Mouse (Mus musculus): ENCODE measurements around the gene Ptprn. TPM values are rescaled to one million over a fixed set of nuclear protein-coding genes. Genes with fewer than 3 reads are reported as not detected.
A peak's percentile ranks its signal among the peaks of the same experiment; 100 is the strongest.

Gene Ptprn
- total RNA-seq, 2 experiments from 2014 or later = 395 to 416 TPM

DNA sequence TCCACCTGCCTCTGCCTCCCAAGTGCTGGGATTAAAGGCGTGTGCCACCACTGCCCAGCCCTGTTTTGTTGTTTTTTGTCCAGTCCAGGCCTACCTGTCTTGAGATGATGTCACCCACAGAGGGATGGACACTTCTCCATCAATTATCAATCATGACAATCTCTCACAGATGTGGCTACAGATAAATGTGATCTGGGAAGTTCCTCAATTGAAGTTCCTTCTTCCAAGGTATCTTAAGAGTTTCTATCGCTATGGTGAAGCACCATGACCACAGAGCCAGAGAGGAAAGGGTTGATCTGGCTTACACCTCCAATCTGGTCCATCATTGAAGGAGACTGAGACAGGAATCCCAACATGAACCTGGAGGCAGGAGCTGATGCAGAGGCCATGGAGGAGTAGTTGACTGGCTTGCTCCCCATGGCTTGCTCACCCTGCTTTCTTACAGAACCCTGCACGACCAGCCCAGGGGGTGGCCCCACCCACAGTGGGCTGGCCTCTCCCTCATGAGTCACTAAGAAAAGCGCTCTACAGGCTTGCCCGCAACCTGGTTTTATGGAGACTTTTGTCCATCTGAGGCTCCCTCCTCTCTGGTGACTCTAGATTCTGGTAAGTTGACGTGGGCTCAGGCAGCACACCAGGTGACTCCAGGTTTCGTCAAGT, 33.8 kb downstream of the Ptprn start:
- H3K4me3 ChIP-seq = no peak overlapping the region
- no peak for DNase-seq (ENCODE audit: low spot score in 2 of 2)
- H3K27ac ChIP-seq = no peak overlapping the region
- no peak for TF ChIP-seq CTCF (conservative IDR thresholded peaks at IDR 0.05)

DNA sequence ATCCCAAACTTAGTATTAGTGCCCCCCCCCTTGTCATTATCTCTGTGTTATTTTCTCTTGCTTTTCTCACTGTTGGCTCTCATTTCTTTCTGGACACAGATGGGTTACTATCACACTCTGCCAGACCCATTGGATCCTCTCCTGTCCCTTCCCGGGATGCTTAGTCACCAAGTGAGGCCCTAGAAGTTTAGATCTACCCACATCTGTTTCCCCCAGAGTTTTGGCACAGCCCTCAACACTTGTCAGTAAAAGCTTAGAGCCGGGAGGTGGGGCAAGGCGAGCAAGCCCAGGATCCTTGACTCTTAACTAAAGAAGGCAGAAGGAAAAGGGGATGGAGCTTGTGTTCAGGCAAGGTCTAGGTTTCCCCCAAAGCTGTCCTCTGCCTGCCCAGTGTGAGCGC, 35.1 kb downstream of the Ptprn start:
- no peak overlapping the region for H3K4me3 ChIP-seq
- no peak for DNase-seq (ENCODE audit: low spot score in 2 of 2)
- no peak for TF ChIP-seq CTCF (conservative IDR thresholded peaks at IDR 0.05)
- H3K27ac ChIP-seq = no peak overlapping the region

DNA sequence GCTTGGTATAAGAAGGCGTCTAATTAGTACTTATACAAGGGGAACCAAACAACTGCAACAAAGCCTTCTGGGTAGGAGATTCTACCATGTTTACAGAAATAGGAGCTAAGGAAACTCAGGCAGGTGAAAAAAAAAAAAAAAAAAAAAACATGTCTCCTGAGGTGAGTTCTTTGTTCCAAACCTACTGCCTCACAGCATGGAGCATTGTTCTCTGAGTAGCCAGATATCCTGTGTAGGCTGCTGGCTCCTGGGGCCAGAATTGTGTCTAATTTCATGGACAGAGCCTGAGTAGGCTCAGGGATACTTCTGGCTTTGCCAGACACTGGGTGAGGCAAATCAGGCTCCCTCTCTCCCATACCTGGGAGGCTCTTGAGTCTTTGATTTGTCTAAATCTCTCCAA, 36.6 kb downstream of the Ptprn start:
- TF ChIP-seq CTCF (conservative IDR thresholded peaks at IDR 0.05) = no peak
- no peak for DNase-seq (ENCODE audit: low spot score in 2 of 2)
- Histone ChIP-seq H3K27ac (no peak overlapping the region), H3K4me3 (no peak overlapping the region)

GRCm38 (mm10) chr1:75226138-75226537, 38.2 kb downstream of the Ptprn start:
- Histone ChIP-seq H3K27ac (no peak overlapping the region), H3K4me3 (no peak overlapping the region)
- no peak for DNase-seq (ENCODE audit: low spot score in 2 of 2)
- no peak for TF ChIP-seq CTCF (conservative IDR thresholded peaks at IDR 0.05)

- no peak for DNase-seq (ENCODE audit: low spot score in 2 of 2)
- Histone ChIP-seq H3K4me3 (no peak overlapping the region), H3K27ac (no peak overlapping the region)
- no peak for TF ChIP-seq CTCF (conservative IDR thresholded peaks at IDR 0.05)
These were observed 38.8 kb downstream of the Ptprn start for GRCm38 (mm10) chr1:75225473-75225872.

GRCm38 (mm10) chr1:75223532-75223931, 40.8 kb downstream of the Ptprn start:
- H3K27ac ChIP-seq = no peak overlapping the region
- no peak for DNase-seq (ENCODE audit: low spot score in 2 of 2)
- no peak overlapping the region for H3K4me3 ChIP-seq
- TF ChIP-seq CTCF (conservative IDR thresholded peaks at IDR 0.05) = no peak

GRCm38 (mm10) chr1:75222926-75223325, 41.4 kb downstream of the Ptprn start:
- no peak overlapping the region for H3K4me3 ChIP-seq
- H3K27ac ChIP-seq = no peak overlapping the region
- no peak for TF ChIP-seq CTCF (conservative IDR thresholded peaks at IDR 0.05)
- no peak for DNase-seq (ENCODE audit: low spot score in 2 of 2)

- no peak for DNase-seq (ENCODE audit: low spot score in 2 of 2)
- H3K27ac ChIP-seq = no peak overlapping the region
- no peak for TF ChIP-seq CTCF (conservative IDR thresholded peaks at IDR 0.05)
- no peak overlapping the region for H3K4me3 ChIP-seq
These were observed 42.8 kb downstream of the Ptprn start for GRCm38 (mm10) chr1:75221538-75221937.

DNA sequence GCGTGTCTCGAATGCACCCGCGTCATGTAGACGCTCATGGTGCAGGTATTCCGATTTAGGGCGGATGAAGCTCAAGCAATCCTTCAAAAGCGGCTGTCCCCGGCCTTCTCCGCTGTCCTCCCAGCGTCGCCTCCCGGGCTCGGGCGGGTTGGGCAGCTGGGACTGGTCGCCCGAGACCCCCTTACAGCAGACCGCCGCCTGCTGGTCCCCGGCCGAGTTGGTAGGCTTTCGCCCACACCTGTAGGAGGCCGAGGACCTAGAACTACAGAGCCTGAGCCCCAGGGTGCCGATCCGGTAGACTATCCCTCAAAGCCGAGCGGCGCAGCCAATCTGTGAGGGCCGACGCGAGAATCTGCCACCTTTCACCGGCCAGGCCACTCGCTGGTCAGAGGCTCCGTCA, 44.8 kb downstream of the Ptprn start, which contains the start of gene Tuba4a:
Gene Tuba4a, minus strand, starts transcription at position 335 of the 400 bp plus-strand sequence.
- DNase-seq (ENCODE audit: low spot score in 2 of 2) = no peak
- peak within 1 kb of the TSS; percentile 97 for H3K27ac ChIP-seq
- peak within 1 kb of the TSS; percentile 93 for H3K4me3 ChIP-seq
- peak; percentile 63 for TF ChIP-seq CTCF (conservative IDR thresholded peaks at IDR 0.05)

DNA sequence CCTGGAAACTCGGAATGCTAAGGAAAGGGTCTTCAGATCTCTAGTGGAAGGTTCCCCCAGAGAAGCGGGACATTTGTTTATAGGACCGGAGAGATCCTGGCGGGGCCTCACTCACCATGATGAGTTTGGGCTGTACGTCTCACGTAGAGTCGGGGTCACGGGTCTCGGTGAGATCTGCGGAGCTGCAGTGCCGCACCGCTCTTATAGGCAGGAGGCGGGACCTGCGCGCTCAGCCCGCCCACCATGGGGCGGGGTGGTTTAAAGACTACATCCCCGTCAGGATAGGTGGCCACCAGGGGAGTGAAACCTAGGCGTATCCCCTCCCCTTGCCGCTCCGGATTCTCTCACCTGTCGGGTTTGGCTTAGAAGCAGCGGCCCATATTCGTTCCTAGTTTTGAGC, 45.2 kb downstream of the Ptprn start:
- Histone ChIP-seq H3K27ac (peak overlapping the region; percentile 97), H3K4me3 (peak overlapping the region; percentile 93)
- DNase-seq (ENCODE audit: low spot score in 2 of 2) = peak; percentile 93
- peak; percentile 64; the same call in 1 of the 2 replicates for TF ChIP-seq CTCF (conservative IDR thresholded peaks at IDR 0.05)

DNA sequence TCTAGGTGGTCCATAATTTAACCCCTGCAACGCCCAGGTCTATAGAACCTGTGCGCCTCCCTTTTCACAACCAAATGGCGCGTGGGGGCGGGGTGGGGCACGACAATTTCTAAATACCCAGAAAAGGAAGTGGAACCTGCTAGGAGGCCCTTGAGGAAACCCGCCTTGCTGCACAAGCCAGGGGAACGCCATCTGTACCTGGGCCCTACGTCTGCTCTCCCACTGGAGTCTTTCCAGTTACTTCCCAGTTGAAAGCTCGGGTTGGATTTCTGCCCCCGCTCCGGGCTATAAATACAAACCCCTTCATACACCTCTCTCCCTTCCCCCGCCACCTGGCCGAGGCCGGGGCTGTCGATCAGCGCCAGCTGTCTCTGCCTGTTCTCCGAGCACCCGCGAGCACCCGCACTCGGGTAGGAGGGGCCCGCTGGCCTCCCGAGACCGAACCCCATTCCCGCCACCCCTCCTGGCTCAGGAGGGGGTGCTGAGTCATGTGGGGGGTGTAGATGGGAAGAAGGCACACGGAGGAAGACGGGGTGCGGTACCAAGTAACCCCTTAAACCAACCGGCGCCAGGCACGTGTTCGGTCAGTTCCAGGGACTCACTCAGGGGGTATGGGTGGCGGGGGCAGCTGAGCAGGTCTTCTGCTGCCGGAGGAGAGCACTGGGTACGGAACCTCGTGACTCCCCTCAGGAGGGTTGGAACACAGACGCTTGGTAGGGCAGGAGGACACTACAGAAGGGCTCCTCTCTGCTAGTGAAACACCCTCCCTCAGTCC, 45.9 kb downstream of the Ptprn start:
- Histone ChIP-seq H3K27ac (peak overlapping the region; percentile 97), H3K4me3 (peak overlapping the region; percentile 93)
- DNase-seq (ENCODE audit: low spot score in 2 of 2) = peak; percentile 61
- no peak for TF ChIP-seq CTCF (conservative IDR thresholded peaks at IDR 0.05)

DNA sequence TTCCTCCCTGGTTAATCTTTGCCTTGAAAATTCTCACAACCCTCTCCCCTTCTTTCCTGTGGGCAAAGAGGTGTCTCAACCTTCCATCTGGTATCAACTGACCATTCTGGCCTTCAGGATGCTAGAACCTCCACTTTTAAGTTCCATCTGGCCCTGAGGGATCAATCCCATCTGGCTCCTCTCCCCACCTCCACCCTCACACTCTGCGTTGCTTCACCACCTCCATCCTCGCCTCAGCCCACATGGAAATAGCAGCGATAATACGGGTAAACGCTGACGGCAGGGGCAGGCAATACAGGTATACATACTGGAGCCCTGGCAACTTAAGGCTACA, 46.4 kb downstream of the Ptprn start:
- peak overlapping the region; percentile 93 for H3K4me3 ChIP-seq
- TF ChIP-seq CTCF (conservative IDR thresholded peaks at IDR 0.05) = no peak
- H3K27ac ChIP-seq = peak overlapping the region; percentile 97
- DNase-seq (ENCODE audit: low spot score in 2 of 2) = peak in 1 of 2 experiments; percentile 37

DNA sequence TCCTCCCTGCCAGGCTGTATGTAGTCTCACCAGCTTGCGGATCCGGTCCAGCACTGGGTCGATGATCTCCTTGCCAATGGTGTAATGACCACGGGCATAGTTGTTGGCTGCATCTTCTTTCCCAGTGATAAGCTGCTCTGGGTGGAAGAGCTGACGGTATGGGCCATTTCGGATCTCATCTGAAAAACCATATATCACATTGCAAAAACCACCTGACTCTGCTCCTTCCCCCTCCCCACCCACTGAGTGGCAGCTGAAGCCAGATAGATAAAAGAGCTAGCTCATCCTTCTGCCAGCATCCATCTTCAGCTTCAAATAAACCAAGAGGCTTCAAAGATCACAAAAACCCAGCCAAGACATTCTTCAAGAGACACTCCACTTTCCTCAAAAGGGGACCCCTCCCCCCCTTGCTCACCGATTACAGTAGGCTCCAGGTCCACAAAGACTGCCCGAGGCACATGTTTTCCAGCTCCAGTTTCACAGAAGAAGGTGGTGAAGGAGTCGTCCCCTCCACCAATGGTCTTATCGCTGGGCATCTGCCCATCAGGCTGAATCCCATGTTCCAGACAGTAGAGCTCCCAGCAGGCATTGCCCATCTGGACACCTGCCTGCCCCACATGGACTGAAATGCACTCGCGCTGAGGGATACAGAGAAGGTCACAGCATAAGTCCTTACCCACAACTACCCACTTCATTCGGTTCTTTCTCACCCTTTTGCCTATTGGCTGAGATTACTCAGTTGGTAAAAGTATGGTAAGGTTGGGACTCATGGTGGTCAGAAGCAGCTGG, 47.3 kb downstream of the Ptprn start:
- no peak for DNase-seq (ENCODE audit: low spot score in 2 of 2)
- peak overlapping the region; percentile 93 for H3K4me3 ChIP-seq
- H3K27ac ChIP-seq = peak overlapping the region; percentile 97
- TF ChIP-seq CTCF (conservative IDR thresholded peaks at IDR 0.05) = no peak

Data from layer of hippocampus, adult 2 months (tissue).